9 mouse cellular contexts compared by ENCODE assay signal in genomic region chr15:103216052-103216451, GRCm38 (mm10). TPM values are rescaled to one million over a fixed set of nuclear protein-coding genes. Genes with fewer than 3 reads are reported as not detected.
DNase-seq lines count a peak whose midpoint lies in the region; ATAC-seq lines count a peak whose summit lies in the region.
"Had no signal": no experiment of that assay in that cellular context is flagged by ENCODE, and none has a peak within 500 bp of the region (broad histone marks: within the 10 kb centered on the region; RNA-seq: fewer than 3 reads in every experiment).

No protein-coding gene starts in this region.

- peak overlapping the region; percentile 65 for H3K4me2 ChIP-seq in lung, embryonic 15.5 days
- peak overlapping the region; percentile 64 for H3K4me2 ChIP-seq in forebrain, embryonic 11.5 days (ENCODE audit: low read depth, low read length, severe bottlenecking)
- peak overlapping the region; percentile 60 for H3K4me2 ChIP-seq in limb, embryonic 12.5 days
- peak overlapping the region; percentile 53 for H3K4me2 ChIP-seq in stomach, embryonic 14.5 days (replicated peaks; ENCODE audit: low read depth, low read length)

- no peaks in the 10 kb centered on the region for H3K9me3 ChIP-seq in lung, embryonic 15.5 days
- no peaks in the 10 kb centered on the region for H3K9me3 ChIP-seq in forebrain, embryonic 11.5 days (ENCODE audit: control insufficient read depth, low read length)
- no peaks in the 10 kb centered on the region for H3K9me3 ChIP-seq in limb, embryonic 12.5 days
- H3K9me3 ChIP-seq in stomach, embryonic 14.5 days (ENCODE audit: control insufficient read depth, low read depth, low read length), result no peaks in the 10 kb centered on the region

- H3K4me1 ChIP-seq in lung, embryonic 15.5 days, result peaks cover 31% of the 10 kb centered on the region
- peaks cover 8% of the 10 kb centered on the region for H3K4me1 ChIP-seq in forebrain, embryonic 11.5 days (replicated peaks; ENCODE audit: control insufficient read depth, insufficient read depth, low read length)
- peaks cover 36% of the 10 kb centered on the region for H3K4me1 ChIP-seq in limb, embryonic 12.5 days (replicated peaks)
- H3K4me1 ChIP-seq in stomach, embryonic 14.5 days (ENCODE audit: control insufficient read depth, insufficient read depth, low read length), result peaks cover 24% of the 10 kb centered on the region

- whole genome bisulfite sequencing in lung, embryonic 15.5 days, result 24% methylated on average over 2 of the region's 2 CpGs
- WGBS in forebrain, embryonic 11.5 days, result 12% methylated on average over 2 of the region's 2 CpGs
- 24% methylated on average over 2 of the region's 2 CpGs for WGBS in limb, embryonic 12.5 days
- 21% methylated on average over 2 of the region's 2 CpGs for WGBS in stomach, embryonic 14.5 days

- H3K9ac ChIP-seq in lung, embryonic 15.5 days, result no peak overlapping the region
- H3K9ac ChIP-seq in forebrain, embryonic 11.5 days (ENCODE audit: low read length), result peak overlapping the region; percentile 45
- H3K9ac ChIP-seq in limb, embryonic 12.5 days (replicated peaks), result no peak overlapping the region; the same call in 1 of the 2 replicates
- no peak overlapping the region for H3K9ac ChIP-seq in stomach, embryonic 14.5 days (replicated peaks; ENCODE audit: low read depth, low read length)

- H3K27ac ChIP-seq in lung, embryonic 15.5 days, result peak overlapping the region; percentile 92
- H3K27ac ChIP-seq in forebrain, embryonic 11.5 days (ENCODE audit: low read depth, low read length), result peak overlapping the region; percentile 99
- peak overlapping the region; percentile 98 for H3K27ac ChIP-seq in limb, embryonic 12.5 days
- peak overlapping the region; percentile 94 for H3K27ac ChIP-seq in stomach, embryonic 14.5 days (ENCODE audit: low read length)

- peaks cover 20% of the 10 kb centered on the region for H3K36me3 ChIP-seq in lung, embryonic 15.5 days
- H3K36me3 ChIP-seq in forebrain, embryonic 11.5 days (ENCODE audit: control insufficient read depth, insufficient read depth, low read length), result no peaks in the 10 kb centered on the region; the same call in 1 of the 2 replicates
- peaks cover 21% of the 10 kb centered on the region for H3K36me3 ChIP-seq in limb, embryonic 12.5 days
- peaks cover 12% of the 10 kb centered on the region for H3K36me3 ChIP-seq in stomach, embryonic 14.5 days (ENCODE audit: control insufficient read depth, insufficient read depth, low read length)

- H3K4me3 ChIP-seq in lung, embryonic 15.5 days, result peak overlapping the region; percentile 39; the same call in 1 of the 2 replicates
- H3K4me3 ChIP-seq in forebrain, embryonic 11.5 days (ENCODE audit: low read depth, low read length), result peak overlapping the region; percentile 31; the same call in 1 of the 2 replicates
- peak overlapping the region; percentile 38 for H3K4me3 ChIP-seq in limb, embryonic 12.5 days (replicated peaks)
- H3K4me3 ChIP-seq in stomach, embryonic 14.5 days (ENCODE audit: low read depth, low read length), result 0 out of 2 replicates have a peak overlapping the region, but pooled peaks have one; percentile 24

- ATAC-seq in lung, embryonic 15.5 days (ENCODE audit: borderline replicate concordance, extremely low read depth, low FRiP score, low TSS enrichment), result no peak
- ATAC-seq in forebrain, embryonic 11.5 days (replicated peaks; ENCODE audit: low FRiP score), result peak; percentile 28
- ATAC-seq in limb, embryonic 12.5 days (ENCODE audit: insufficient number of reproducible peaks, insufficient read depth, low FRiP score, low TSS enrichment, low read depth), result no peak
- ATAC-seq in stomach, embryonic 14.5 days (ENCODE audit: insufficient number of reproducible peaks, insufficient read depth, low FRiP score, low read depth), result no peak

- DNase-seq in lung, postnatal 36 days, result no peak
- no peak for DNase-seq in forebrain, embryonic 11.5 days (ENCODE audit: low spot score)
- DNase-seq in right cerebral cortex, adult 18-20 months, result no peak
- no peak for DNase-seq in MN1 (ENCODE audit: low spot score)
- DNase-seq: adrenal gland, postnatal 14 days; gastrocnemius, postnatal 36 days had no signal

- H3K27me3 ChIP-seq in lung, embryonic 15.5 days, result no peaks in the 10 kb centered on the region
- no peaks in the 10 kb centered on the region for H3K27me3 ChIP-seq in forebrain, embryonic 11.5 days (ENCODE audit: control insufficient read depth, insufficient read depth, low read length)
- no peaks in the 10 kb centered on the region for H3K27me3 ChIP-seq in limb, embryonic 12.5 days
- H3K27me3 ChIP-seq in stomach, embryonic 14.5 days (ENCODE audit: control insufficient read depth, insufficient read depth, low read length), result no peaks in the 10 kb centered on the region

RNA-seq across cellular contexts. Expression of gene Cbx5, which starts 23.6 kb away (rescaled TPM):
- 115 and 117 TPM in 2 replicates for polyA plus RNA-seq in lung, embryonic 15.5 days (2015; fragmentation: Nextera tagmentation; extraction: Ambion mirVana)
- polyA plus RNA-seq in forebrain, embryonic 11.5 days (2014; fragmentation: Nextera tagmentation; extraction: Ambion mirVana), result 214 and 221 TPM in 2 replicates
- 201 and 206 TPM in 2 replicates for polyA plus RNA-seq in limb, embryonic 12.5 days (2016; fragmentation: Nextera tagmentation; extraction: Ambion mirVana)
- polyA plus RNA-seq in stomach, embryonic 14.5 days (2014; fragmentation: Nextera tagmentation; extraction: Ambion mirVana), result 141 and 154 TPM in 2 replicates

RNA-seq across cellular contexts. Expression of gene Hnrnpa1, which starts 24.2 kb away (rescaled TPM):
- 860 and 895 TPM in 2 replicates for polyA plus RNA-seq in lung, embryonic 15.5 days (2015; fragmentation: Nextera tagmentation; extraction: Ambion mirVana)
- polyA plus RNA-seq in forebrain, embryonic 11.5 days (2014; fragmentation: Nextera tagmentation; extraction: Ambion mirVana), result 1,395 and 1,473 TPM in 2 replicates
- polyA plus RNA-seq in limb, embryonic 12.5 days (2016; fragmentation: Nextera tagmentation; extraction: Ambion mirVana), result 1,378 and 1,438 TPM in 2 replicates
- polyA plus RNA-seq in stomach, embryonic 14.5 days (2014; fragmentation: Nextera tagmentation; extraction: Ambion mirVana), result 852 and 906 TPM in 2 replicates

RNA-seq across cellular contexts. Expression of gene Nfe2, which starts 42.2 kb away (rescaled TPM):
- polyA plus RNA-seq in lung, embryonic 15.5 days (2015; fragmentation: Nextera tagmentation; extraction: Ambion mirVana), result 3.6 and 4.7 TPM in 2 replicates
- 6.6 and 7.6 TPM in 2 replicates for polyA plus RNA-seq in forebrain, embryonic 11.5 days (2014; fragmentation: Nextera tagmentation; extraction: Ambion mirVana)
- polyA plus RNA-seq in limb, embryonic 12.5 days (2016; fragmentation: Nextera tagmentation; extraction: Ambion mirVana), result 4.6 and 4.7 TPM in 2 replicates
- polyA plus RNA-seq in stomach, embryonic 14.5 days (2014; fragmentation: Nextera tagmentation; extraction: Ambion mirVana), result 1.9 and 2.0 TPM in 2 replicates

RNA-seq across cellular contexts. Expression of gene Smug1, which starts 49.2 kb away (rescaled TPM):
- polyA plus RNA-seq in lung, embryonic 15.5 days (2015; fragmentation: Nextera tagmentation; extraction: Ambion mirVana), result 16.1 and 17.6 TPM in 2 replicates
- 20.5 and 23.3 TPM in 2 replicates for polyA plus RNA-seq in forebrain, embryonic 11.5 days (2014; fragmentation: Nextera tagmentation; extraction: Ambion mirVana)
- 14.6 and 15.2 TPM in 2 replicates for polyA plus RNA-seq in limb, embryonic 12.5 days (2016; fragmentation: Nextera tagmentation; extraction: Ambion mirVana)
- 21.4 and 22.2 TPM in 2 replicates for polyA plus RNA-seq in stomach, embryonic 14.5 days (2014; fragmentation: Nextera tagmentation; extraction: Ambion mirVana)

RNA-seq across cellular contexts. Expression of gene Copz1, which starts 56.5 kb away (rescaled TPM):
- polyA plus RNA-seq in lung, embryonic 15.5 days (2015; fragmentation: Nextera tagmentation; extraction: Ambion mirVana), result 287 and 293 TPM in 2 replicates
- polyA plus RNA-seq in forebrain, embryonic 11.5 days (2014; fragmentation: Nextera tagmentation; extraction: Ambion mirVana), result 265 TPM in 2 replicates
- polyA plus RNA-seq in limb, embryonic 12.5 days (2016; fragmentation: Nextera tagmentation; extraction: Ambion mirVana), result 252 and 259 TPM in 2 replicates
- 281 and 289 TPM in 2 replicates for polyA plus RNA-seq in stomach, embryonic 14.5 days (2014; fragmentation: Nextera tagmentation; extraction: Ambion mirVana)
